Mouse (Mus musculus) hindbrain, embryonic 14.5 days (tissue): Measurements from ENCODE around the gene Farsa. TPM values are rescaled to one million over a fixed set of nuclear protein-coding genes. Genes with fewer than 3 reads are reported as not detected.

Experiments used
- ATAC-seq: fragments of 200-750 bp; cut with Nextera tagmentation; 2 replicates; pipeline ENCODE4 v1.8.0; 2017; ENCODE audit warnings: moderate number of reproducible peaks, mild to moderate bottlenecking, moderate TSS enrichment, moderate library complexity; ENCODE audit not compliant: low FRiP score
- DNase-seq: peaks from one replicate; pipeline ENCODE4 v3.0.0-alpha.2; 2015; ENCODE audit warnings: low spot score
- H3K27ac ChIP-seq: fragments of 300-500 bp; sonication (generic); 2 replicates; pipeline ENCODE4 v1.5.1; 2014; ENCODE audit warnings: mild to moderate bottlenecking, moderate library complexity
- H3K27me3 ChIP-seq: fragments of 300-500 bp; sonication (generic); 2 replicates; pipeline ENCODE4 v1.6.1; 2014; ENCODE audit warnings: mild to moderate bottlenecking, low read length, mixed read lengths; ENCODE audit not compliant: control insufficient read depth, insufficient read depth
- H3K36me3 ChIP-seq: fragments of 300-500 bp; sonication (generic); replicated peaks from 2 replicates; pipeline ENCODE4 v1.6.1; 2014; ENCODE audit not compliant: control insufficient read depth, insufficient read depth
- H3K4me1 ChIP-seq: fragments of 300-500 bp; sonication (generic); replicated peaks from 2 replicates; pipeline ENCODE4 v1.6.1; 2014; ENCODE audit warnings: antibody characterized with exemption, low read length, mixed read lengths; ENCODE audit not compliant: control insufficient read depth, insufficient read depth
- H3K4me2 ChIP-seq: fragments of 300-500 bp; sonication (generic); replicated peaks from 2 replicates; pipeline ENCODE4 v1.6.1; 2014; ENCODE audit warnings: mild to moderate bottlenecking, moderate library complexity
- H3K4me3 ChIP-seq: fragments of 300-500 bp; sonication (generic); replicated peaks from 2 replicates; pipeline ENCODE4 v1.5.1; 2014; ENCODE audit warnings: mild to moderate bottlenecking, low read length
- H3K9ac ChIP-seq: fragments of 300-500 bp; sonication (generic); 2 replicates; pipeline ENCODE4 v1.6.1; 2014
- H3K9me3 ChIP-seq: fragments of 300-500 bp; sonication (generic); 2 replicates; pipeline ENCODE4 v1.6.1; 2016; ENCODE audit warnings: low read length; ENCODE audit not compliant: control insufficient read depth
- WGBS: fragments of 180-500 bp; shearing (Covaris S2); extraction: QIAGEN DNeasy Blood & Tissue Kit; methylation state at CpG from one replicate; pipeline ENCODE4 v1.1.7; 2014; 5-methylcytosine and 5-hydroxymethylcytosine counted together
- polyA plus RNA-seq: library from polyadenylated mRNA; unstranded; fragments of >200 nt; fragmentation: Nextera tagmentation; extraction: Ambion mirVana; gene quantifications from 2 replicates; pipeline ENCODE4 v1.2.1, GENCODE M21; 2014

Gene Farsa
- polyA plus RNA-seq, 1 experiment from 2014 or later, result 87.8 TPM

DNA sequence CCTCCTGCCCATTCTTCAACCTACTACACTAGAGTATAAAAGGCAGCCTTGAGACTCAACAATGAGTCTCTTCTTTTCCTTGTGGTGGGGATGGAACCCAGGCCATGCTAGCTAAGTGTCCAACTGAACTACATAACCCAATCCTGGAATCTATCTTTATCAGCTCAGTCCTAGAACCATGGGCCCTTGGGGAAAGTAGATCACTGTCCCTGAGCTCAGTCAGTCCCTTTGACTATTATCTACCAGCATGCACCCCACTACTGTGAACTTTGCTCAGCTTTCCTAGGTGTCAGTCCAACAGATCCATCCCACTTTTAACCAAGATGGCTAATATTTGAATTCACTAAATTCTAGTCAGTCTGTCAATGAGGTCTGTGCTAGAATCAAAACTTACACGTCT, 15.3 kb upstream of the Farsa start:
- no peak overlapping the region for H3K9ac ChIP-seq
- 80% methylated on average over 1 of the region's 1 CpGs for WGBS
- H3K36me3 ChIP-seq, result peaks cover 73% of the 10 kb centered on the region

DNA sequence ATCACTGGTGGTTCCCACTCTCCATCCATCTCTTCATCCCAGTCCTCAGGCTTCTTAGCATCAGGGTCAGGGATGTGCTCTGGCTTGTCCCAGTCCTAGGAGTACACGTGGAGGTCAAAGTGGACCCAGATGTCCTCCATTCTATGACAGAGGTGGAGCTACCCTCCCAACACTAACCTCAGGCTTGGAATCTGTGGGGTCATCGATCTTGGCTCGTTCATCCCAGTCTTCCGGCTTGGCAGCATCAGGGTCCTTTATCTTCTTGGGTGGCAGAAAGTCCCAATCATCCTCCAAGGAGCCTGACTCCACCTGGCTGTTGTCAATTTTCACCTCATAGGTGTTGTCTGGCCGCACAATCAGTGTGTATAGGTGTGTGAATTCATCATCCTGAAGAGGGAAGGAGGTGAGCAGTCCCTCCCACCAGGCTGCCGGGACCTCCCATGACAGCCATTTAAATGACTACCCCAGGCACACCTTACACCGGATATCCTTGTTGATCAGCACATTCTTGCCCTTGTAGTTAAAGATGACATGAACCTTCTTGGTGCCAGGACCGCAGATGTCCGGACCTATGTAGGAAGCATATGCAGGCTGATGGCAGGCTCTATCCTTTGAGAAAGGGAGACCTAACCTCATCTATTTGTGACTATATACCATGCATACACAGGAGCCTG, 12.3 kb upstream of the Farsa start:
- no peak for ATAC-seq
- Histone ChIP-seq H3K9me3 (no peaks in the 10 kb centered on the region), H3K27me3 (no peaks in the 10 kb centered on the region), H3K4me1 (peaks cover 19% of the 10 kb centered on the region), H3K9ac (peak overlapping the region; percentile 99), H3K27ac (no peak overlapping the region), H3K4me3 (peak overlapping the region; percentile 98), H3K36me3 (peaks cover 45% of the 10 kb centered on the region), H3K4me2 (peak overlapping the region; percentile 94)
- no peak for DNase-seq
- 89% methylated on average over 9 of the region's 9 CpGs for WGBS

More for the DNA sequence above, 15.3 kb upstream of the Farsa start:
- Histone ChIP-seq H3K27me3 (no peaks in the 10 kb centered on the region), H3K27ac (no peak overlapping the region), H3K4me2 (no peak overlapping the region), H3K4me3 (no peak overlapping the region), H3K4me1 (peaks cover 24% of the 10 kb centered on the region), H3K9me3 (no peaks in the 10 kb centered on the region)
- no peak for ATAC-seq
- no peak for DNase-seq

DNA sequence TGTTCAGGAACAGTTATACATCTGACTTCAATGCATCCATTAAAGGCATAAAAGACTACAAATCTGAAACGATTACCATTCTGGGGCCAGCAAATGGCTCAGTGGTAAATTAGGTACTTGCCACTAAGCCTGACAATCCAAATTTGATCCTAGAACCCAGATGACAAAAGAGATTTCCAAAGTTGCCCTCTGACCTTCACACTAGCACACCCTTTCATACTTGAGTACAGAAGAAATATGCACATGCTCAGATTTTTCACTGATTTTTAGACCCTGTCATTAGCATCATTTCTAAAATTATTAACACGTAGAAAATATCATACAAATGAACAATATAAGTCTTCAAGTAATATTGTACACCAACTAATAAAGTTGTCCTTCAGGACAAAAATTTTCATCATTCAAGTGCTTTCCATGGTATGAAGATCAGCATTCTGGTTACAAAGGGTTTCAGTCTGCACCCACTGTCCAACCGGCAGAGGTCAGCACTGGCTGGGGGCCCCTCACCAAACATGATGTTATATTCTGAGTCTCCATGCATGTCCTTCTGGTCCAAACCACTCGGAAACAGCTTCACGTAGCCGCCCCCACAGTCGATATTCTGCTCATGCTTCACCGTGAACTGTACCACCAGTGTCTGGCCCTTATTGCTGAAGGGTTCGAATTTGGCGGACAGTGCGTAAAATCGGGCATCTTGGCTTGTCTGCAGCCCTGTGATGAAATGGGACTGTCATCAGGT, 11.3 kb upstream of the Farsa start:
- Histone ChIP-seq H3K4me1 (peaks cover 16% of the 10 kb centered on the region), H3K4me3 (peak overlapping the region; percentile 98), H3K36me3 (peaks cover 45% of the 10 kb centered on the region), H3K27me3 (no peaks in the 10 kb centered on the region), H3K9me3 (no peaks in the 10 kb centered on the region), H3K4me2 (peak overlapping the region; percentile 94), H3K9ac (peak overlapping the region; percentile 99), H3K27ac (peak overlapping the region; percentile 92)
- DNase-seq, result no peak
- WGBS, result 18% methylated on average over 12 of the region's 12 CpGs
- ATAC-seq, result no peak

DNA sequence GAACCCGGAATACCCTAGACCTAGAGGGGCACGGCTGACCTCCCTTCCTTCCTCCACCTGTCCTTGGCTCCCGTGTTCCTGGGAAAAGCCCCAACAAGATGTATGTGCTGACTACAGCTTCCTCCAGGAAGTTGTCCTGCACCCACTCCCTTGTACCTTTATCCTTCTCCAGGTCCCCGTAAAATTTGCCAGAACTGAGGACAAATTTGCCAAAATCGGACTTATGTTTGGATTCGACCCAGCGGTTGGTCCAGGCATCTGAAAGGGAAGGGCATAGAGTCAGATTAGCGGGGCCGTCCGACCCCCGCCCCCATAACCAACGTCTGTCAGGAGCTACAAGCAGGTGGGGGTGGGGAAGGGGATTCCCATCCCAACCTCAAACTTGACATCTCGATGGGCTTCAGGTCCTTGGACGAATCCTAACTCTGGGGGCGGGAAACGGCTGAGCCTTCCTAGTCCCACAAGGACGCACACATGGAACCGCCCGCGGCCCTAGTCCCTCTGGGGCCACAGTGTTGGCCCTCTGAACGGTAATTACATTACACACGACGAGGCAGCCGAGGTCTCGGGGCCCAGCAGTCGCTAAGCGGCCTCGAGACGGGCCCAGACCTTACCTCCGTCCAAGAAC, 10.6 kb upstream of the Farsa start:
- Histone ChIP-seq H3K27me3 (no peaks in the 10 kb centered on the region), H3K9ac (peak overlapping the region; percentile 99), H3K27ac (peak overlapping the region; percentile 92), H3K4me3 (peak overlapping the region; percentile 98), H3K4me2 (peak overlapping the region; percentile 94), H3K36me3 (peaks cover 43% of the 10 kb centered on the region), H3K4me1 (peaks cover 16% of the 10 kb centered on the region), H3K9me3 (no peaks in the 10 kb centered on the region)
- WGBS, result under 1% methylated on average over 30 of the region's 30 CpGs
- no peak; the same call in 1 of the 2 replicates for ATAC-seq
- no peak for DNase-seq

DNA sequence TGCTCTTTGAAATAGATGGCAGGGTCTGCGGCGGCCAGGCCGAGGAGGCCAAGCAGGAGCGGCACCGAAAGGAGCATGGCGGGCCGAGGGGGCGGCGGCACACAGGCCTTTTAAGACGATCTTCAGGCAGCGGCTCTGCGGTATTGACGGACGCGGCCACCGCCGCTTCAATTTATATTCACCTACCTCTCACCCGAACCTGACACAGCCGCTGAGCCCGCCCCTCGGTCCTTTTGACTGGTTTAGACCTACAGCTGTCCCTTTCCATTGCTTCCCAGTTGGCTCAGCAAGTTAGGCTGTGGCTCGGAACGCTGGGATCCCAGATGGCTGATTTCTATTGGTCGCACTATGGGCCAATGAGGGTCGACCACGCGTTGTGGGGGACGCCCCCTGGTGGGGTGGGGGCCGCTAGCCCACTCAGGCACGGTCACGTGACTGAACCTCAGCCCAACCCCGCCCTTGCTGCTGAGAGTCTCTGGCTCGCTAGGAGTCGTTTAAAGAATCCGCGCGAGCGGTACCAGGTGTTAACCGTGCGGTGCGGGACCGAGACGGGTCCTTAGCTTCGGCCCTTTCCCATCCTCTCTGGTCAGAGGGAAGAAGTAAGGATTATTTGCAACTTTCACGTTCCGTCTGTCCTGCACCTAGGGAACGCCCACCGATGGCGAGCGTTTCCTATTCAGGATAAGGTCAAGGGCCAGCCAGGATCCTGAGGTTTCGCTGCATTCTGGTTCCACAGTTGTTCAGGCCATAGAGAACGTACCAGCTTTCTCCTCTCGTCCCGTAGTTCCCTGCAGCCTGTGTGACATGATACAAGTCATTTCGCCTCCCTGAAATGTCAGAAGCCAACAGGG, 9.8 kb upstream of the Farsa start, which contains the start of gene Calr:
Calr (minus strand) TSS at position 213 of the 851 bp plus-strand sequence.
- Histone ChIP-seq H3K9me3 (no peaks in the 10 kb centered on the region), H3K27ac (peak within 1 kb of the TSS; percentile 92), H3K27me3 (no peaks in the 10 kb centered on the region), H3K4me2 (peak within 1 kb of the TSS; percentile 94), H3K4me3 (peak within 1 kb of the TSS; percentile 98), H3K36me3 (peaks cover 36% of the 10 kb centered on the region), H3K4me1 (peaks cover 16% of the 10 kb centered on the region), H3K9ac (peak within 1 kb of the TSS; percentile 99)
- ATAC-seq (peak; percentile 99), DNase-seq (peak; percentile 99)
- under 1% methylated on average over 55 of the region's 55 CpGs for WGBS

DNA sequence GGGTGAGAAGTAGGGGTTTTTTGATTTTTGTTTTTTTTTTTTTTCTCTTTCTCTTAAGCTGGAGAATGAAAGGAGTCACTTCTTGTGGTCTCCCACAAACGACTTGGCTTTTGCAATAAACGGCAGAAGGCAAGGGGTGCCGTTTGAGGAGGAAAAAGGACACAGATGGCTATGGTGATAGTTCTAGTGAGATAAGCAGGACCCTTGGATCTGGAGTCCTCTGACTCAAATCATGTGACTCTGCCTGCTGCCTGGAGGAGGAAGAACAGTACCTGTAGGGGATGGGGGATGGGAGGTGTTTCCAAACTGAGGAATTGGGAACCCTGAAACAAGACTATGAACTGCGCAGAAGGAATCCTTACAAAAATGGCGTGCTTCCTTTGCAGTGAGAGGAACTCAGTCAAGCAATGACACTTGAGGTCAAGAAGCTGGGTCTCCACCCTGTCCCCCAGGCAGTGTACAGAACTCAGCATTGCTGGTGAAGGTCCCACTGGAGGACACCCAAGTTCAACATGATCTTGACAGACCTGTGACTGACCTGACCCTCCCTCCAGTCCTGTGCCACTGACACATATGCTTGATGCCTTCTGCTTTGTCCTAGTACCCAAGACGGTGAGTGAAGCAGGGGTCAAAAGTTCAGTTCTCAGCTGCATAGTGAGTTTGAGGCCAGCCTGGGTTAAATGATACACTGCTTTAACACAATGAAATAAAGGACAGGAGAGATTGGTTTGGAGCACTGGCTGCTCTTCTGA, 8.9 kb upstream of the Farsa start:
- 48% methylated on average over 6 of the region's 6 CpGs for WGBS
- Histone ChIP-seq H3K4me2 (peak overlapping the region; percentile 94), H3K4me1 (peaks cover 16% of the 10 kb centered on the region), H3K4me3 (peak overlapping the region; percentile 98), H3K27ac (peak overlapping the region; percentile 89), H3K36me3 (peaks cover 26% of the 10 kb centered on the region), H3K9me3 (no peaks in the 10 kb centered on the region), H3K9ac (peak overlapping the region; percentile 78), H3K27me3 (no peaks in the 10 kb centered on the region)
- DNase-seq, result no peak
- no peak for ATAC-seq

DNA sequence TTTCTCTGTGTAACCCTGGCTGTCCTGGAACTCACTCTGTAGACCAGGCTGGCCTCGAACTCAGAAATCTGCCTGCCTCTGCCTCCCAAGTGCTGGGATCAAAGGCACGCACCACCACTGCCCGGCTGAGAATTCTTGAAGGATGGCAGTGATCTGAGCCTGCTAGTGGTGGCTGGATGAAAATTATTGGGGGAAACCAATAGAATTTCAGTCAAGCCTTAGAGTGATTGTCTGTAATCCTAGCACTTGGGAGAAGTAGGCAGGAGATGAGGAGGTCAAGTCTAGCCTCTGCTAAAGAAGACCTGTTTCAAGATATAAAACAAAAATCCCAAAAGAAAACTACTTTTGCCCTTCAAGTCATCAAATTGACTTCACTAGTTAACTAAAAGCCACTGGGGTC, 355 bp upstream of the Farsa start:
- peak; percentile 41; the same call in 1 of the 2 replicates for ATAC-seq
- H3K9me3 ChIP-seq, result no peaks in the 10 kb centered on the region
- peaks cover 11% of the 10 kb centered on the region for H3K4me1 ChIP-seq
- H3K9ac ChIP-seq, result no peak overlapping the region
- DNase-seq, result no peak
- H3K4me2 ChIP-seq, result no peak overlapping the region
- H3K4me3 ChIP-seq, result peak overlapping the region; percentile 76; the same call in 1 of the 2 replicates
- no peak overlapping the region for H3K27ac ChIP-seq
- 97% methylated on average over 3 of the region's 3 CpGs for WGBS
- H3K27me3 ChIP-seq, result no peaks in the 10 kb centered on the region
- H3K36me3 ChIP-seq, result peaks cover 25% of the 10 kb centered on the region
